In genomic region chr3:16071906-16072305, GRCm38 (mm10) we compare ENCODE assay signal across 23 mouse cellular contexts.
"Had no signal": no experiment of that assay in that cellular context is flagged by ENCODE, and none has a peak within 500 bp of the region (broad histone marks: within the 10 kb centered on the region; RNA-seq: fewer than 3 reads in every experiment).

No protein-coding gene starts in this region.

- ATAC-seq: hindbrain, postnatal 0 days; intestine, embryonic 16.5 days; liver, embryonic 12.5 days had no signal

- H3K36me3 ChIP-seq: heart, embryonic 13.5 days; heart, embryonic 15.5 days; hindbrain, embryonic 13.5 days; hindbrain, embryonic 15.5 days; kidney, embryonic 15.5 days; limb, embryonic 13.5 days; limb, embryonic 15.5 days; liver, embryonic 12.5 days had no signal

- H3K9me3 ChIP-seq: heart, embryonic 13.5 days; heart, embryonic 15.5 days; hindbrain, embryonic 13.5 days; hindbrain, embryonic 15.5 days; kidney, embryonic 15.5 days; limb, embryonic 13.5 days; limb, embryonic 15.5 days had no signal

- H3K4me1 ChIP-seq: heart, embryonic 13.5 days; heart, embryonic 15.5 days; hindbrain, embryonic 13.5 days; hindbrain, embryonic 15.5 days; kidney, embryonic 15.5 days; limb, embryonic 13.5 days; limb, embryonic 15.5 days; liver, embryonic 12.5 days had no signal

- H3K27me3 ChIP-seq: heart, embryonic 13.5 days; heart, embryonic 15.5 days; hindbrain, embryonic 13.5 days; hindbrain, embryonic 15.5 days; kidney, embryonic 15.5 days; limb, embryonic 13.5 days; limb, embryonic 15.5 days; liver, embryonic 12.5 days had no signal

- H3K9ac ChIP-seq: heart, embryonic 13.5 days; heart, embryonic 15.5 days; hindbrain, embryonic 13.5 days; hindbrain, embryonic 15.5 days; kidney, embryonic 15.5 days; limb, embryonic 13.5 days; limb, embryonic 15.5 days; liver, embryonic 12.5 days had no signal

- H3K27ac ChIP-seq: gastrocnemius, adult 2 months; heart, adult 2 months; heart, embryonic 13.5 days; heart, embryonic 15.5 days; hindbrain, embryonic 13.5 days; hindbrain, embryonic 15.5 days; hindbrain, postnatal 0 days; kidney, embryonic 15.5 days; kidney, postnatal 0 days; limb, embryonic 13.5 days; limb, embryonic 15.5 days; liver, embryonic 12.5 days had no signal

- DNase-seq: gastrocnemius, adult 2 months; gastrocnemius, postnatal 10 days; gastrocnemius, postnatal 25 days; heart, adult 2 months; kidney, adult 11 months; kidney, adult 2 months; kidney, adult 9 months; kidney, postnatal 14 days; kidney, postnatal 36 days; layer of hippocampus, adult 9-11 months; layer of hippocampus, postnatal 36 days; left cerebral cortex, postnatal 4 days had no signal

- H3K4me3 ChIP-seq: gastrocnemius, adult 2 months; heart, adult 2 months; heart, embryonic 13.5 days; heart, embryonic 15.5 days; hindbrain, embryonic 13.5 days; hindbrain, embryonic 15.5 days; kidney, embryonic 15.5 days; limb, embryonic 13.5 days; limb, embryonic 15.5 days; liver, embryonic 12.5 days had no signal
